Mouse (Mus musculus) midbrain, embryonic 12.5 days (tissue): ENCODE data around the gene Cyba. TPM values are rescaled to one million over a fixed set of nuclear protein-coding genes. Genes with fewer than 3 reads are reported as not detected.

ENCODE experiments used
- ATAC-seq: fragments of 200-750 bp; cut with Nextera tagmentation; 2 replicates; pipeline ENCODE4 v1.8.0; 2017; ENCODE audit warnings: low read depth, moderate TSS enrichment, moderate library complexity; ENCODE audit not compliant: low FRiP score
- H3K27ac ChIP-seq: fragments of 300-500 bp; sonication (generic); replicated peaks from 2 replicates; pipeline ENCODE4 v1.5.1; 2016; ENCODE audit warnings: mild to moderate bottlenecking
- H3K27me3 ChIP-seq: fragments of 300-500 bp; sonication (generic); 2 replicates; pipeline ENCODE4 v1.6.1; 2016; ENCODE audit warnings: mild to moderate bottlenecking
- H3K36me3 ChIP-seq: fragments of 300-500 bp; sonication (generic); 2 replicates; pipeline ENCODE4 v1.6.1; 2016
- H3K4me1 ChIP-seq: fragments of 300-500 bp; sonication (generic); 2 replicates; pipeline ENCODE4 v1.6.1; 2016
- H3K4me2 ChIP-seq: fragments of 300-500 bp; sonication (generic); replicated peaks from 2 replicates; pipeline ENCODE4 v1.6.1; 2016; ENCODE audit warnings: mild to moderate bottlenecking, moderate library complexity
- H3K4me3 ChIP-seq: fragments of 300-500 bp; sonication (generic); 2 replicates; pipeline ENCODE4 v1.5.1; 2016; ENCODE audit warnings: mild to moderate bottlenecking
- H3K9ac ChIP-seq: fragments of 300-500 bp; sonication (generic); replicated peaks from 2 replicates; pipeline ENCODE4 v1.6.1; 2016; ENCODE audit warnings: mild to moderate bottlenecking, moderate library complexity
- H3K9me3 ChIP-seq: fragments of 300-500 bp; sonication (generic); 2 replicates; pipeline ENCODE4 v1.6.1; 2016; ENCODE audit warnings: mild to moderate bottlenecking
- WGBS: fragments of 180-500 bp; shearing (Covaris S2); methylation state at CpG from one replicate; pipeline ENCODE4 v1.1.7; 2016; 5-methylcytosine and 5-hydroxymethylcytosine counted together
- polyA plus RNA-seq: library from polyadenylated mRNA; unstranded; fragments of >200 nt; fragmentation: Nextera tagmentation; extraction: Ambion mirVana; gene quantifications from 2 replicates; pipeline ENCODE4 v1.2.1, GENCODE M21; 2016

Cyba gene
- polyA plus RNA-seq, 1 experiment from 2014 or later: 63.7 TPM

DNA sequence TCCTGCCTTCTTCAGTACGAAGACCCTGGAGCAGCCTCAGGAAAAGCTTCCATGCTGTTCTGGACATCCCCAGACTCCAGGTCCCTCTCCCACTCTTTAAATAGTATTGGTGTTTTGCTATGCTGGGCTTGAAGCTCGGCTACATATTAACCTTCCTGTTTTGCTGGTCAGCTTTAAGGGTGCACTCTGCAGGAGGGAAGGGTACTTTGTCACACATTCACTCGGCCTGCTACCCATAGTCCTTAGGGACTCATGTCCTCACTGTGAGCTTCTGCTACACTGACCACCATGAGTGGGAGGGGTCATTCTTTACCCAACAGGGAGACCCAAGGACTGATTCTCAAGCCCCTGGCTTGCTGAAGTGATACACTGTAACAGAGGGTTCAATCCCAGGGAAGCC, 2.1 kb downstream of the Cyba start:
- H3K27ac ChIP-seq: no peak overlapping the region
- no peak for ATAC-seq
- H3K9me3 ChIP-seq: no peaks in the 10 kb centered on the region
- 86% methylated on average over 3 of the region's 3 CpGs for WGBS
- no peak overlapping the region for H3K9ac ChIP-seq
- H3K4me3 ChIP-seq: no peak overlapping the region
- peaks cover 9% of the 10 kb centered on the region for H3K27me3 ChIP-seq
- no peak overlapping the region for H3K4me2 ChIP-seq
- peaks cover 20% of the 10 kb centered on the region for H3K36me3 ChIP-seq
- peaks cover 16% of the 10 kb centered on the region for H3K4me1 ChIP-seq

DNA sequence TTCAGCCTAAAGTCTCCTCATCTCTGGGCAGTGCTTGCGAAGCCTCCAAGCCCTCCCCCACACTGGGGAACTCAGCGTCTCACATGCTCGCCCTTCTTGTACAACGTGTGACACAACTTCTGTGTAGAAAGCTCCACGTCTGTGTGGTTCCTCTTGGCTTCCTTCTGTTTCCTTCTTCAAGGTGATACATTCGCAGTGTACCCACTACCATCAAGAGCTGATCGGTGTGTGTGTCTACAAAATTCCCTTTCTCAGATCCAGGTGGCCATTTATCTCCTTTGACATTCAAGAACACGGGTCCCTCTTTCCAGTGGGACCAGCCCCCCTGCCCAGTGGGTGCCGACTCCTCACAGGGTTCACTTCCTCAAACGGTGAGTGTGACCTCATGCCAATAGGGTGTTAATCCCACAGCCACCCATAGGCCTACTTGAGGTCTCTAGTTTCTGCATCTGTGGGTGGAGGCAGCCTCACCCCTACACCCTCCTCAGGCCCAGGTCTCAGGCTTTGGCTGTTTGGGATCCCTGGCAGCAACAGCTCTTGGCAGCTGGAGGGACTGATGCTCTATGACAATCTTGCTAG, 2.6 kb downstream of the Cyba start:
- Histone ChIP-seq H3K4me2 (no peak overlapping the region), H3K4me3 (no peak overlapping the region), H3K9ac (no peak overlapping the region), H3K36me3 (peaks cover 15% of the 10 kb centered on the region), H3K27ac (no peak overlapping the region), H3K27me3 (peaks cover 9% of the 10 kb centered on the region), H3K9me3 (no peaks in the 10 kb centered on the region), H3K4me1 (peaks cover 16% of the 10 kb centered on the region)
- no peak for ATAC-seq
- WGBS: 83% methylated on average over 10 of the region's 10 CpGs

DNA sequence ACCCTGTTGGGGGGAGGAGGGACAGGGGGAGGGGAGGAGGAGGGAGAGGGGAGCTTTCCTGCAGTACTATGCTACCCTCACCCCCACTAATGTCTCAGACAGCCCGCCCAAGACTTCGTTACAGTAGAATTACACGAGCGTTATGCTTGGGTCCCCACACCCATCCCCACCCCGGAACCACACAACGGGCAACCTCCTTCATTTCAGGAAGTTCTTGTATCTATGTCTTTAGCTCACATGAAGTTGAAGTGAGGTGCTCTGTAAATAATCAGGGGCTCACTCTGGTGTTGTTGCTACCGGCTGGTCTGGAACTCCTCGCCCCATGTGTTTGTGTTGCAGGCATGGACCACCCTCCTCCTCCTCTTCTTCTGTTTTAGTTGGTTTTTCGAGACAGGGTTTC, 4.6 kb downstream of the Cyba start:
- H3K9ac ChIP-seq: no peak overlapping the region
- no peak for ATAC-seq
- WGBS: 92% methylated on average over 9 of the region's 9 CpGs
- no peak overlapping the region for H3K4me3 ChIP-seq
- H3K36me3 ChIP-seq: no peaks in the 10 kb centered on the region
- H3K27ac ChIP-seq: no peak overlapping the region
- H3K4me1 ChIP-seq: peaks cover 16% of the 10 kb centered on the region
- peaks cover 9% of the 10 kb centered on the region; the same call in 1 of the 2 replicates for H3K27me3 ChIP-seq
- no peak overlapping the region for H3K4me2 ChIP-seq
- no peaks in the 10 kb centered on the region for H3K9me3 ChIP-seq

DNA sequence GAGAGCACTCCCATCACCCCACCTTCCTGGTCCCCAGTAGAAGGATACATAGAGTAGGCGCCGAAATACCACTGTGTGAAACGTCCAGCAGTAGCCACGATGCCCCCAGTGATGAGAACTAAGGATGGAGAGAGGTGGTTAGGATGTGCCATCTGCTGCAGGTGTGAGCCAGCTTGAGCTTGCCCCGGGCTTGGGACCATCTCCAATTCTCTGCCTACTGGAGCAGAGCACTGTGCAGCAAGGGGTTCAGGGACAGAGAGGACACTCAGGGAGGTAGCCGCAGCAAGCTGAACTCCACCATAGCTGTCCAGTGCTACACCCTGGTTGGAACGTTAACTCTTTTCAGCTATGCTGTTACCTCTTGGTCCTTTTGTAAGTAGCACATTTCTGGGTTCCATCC, 5.1 kb downstream of the Cyba start:
- Histone ChIP-seq H3K36me3 (no peaks in the 10 kb centered on the region), H3K9me3 (no peaks in the 10 kb centered on the region), H3K4me2 (no peak overlapping the region), H3K27me3 (peaks cover 4% of the 10 kb centered on the region; the same call in 1 of the 2 replicates), H3K27ac (no peak overlapping the region), H3K9ac (no peak overlapping the region), H3K4me3 (no peak overlapping the region), H3K4me1 (peaks cover 10% of the 10 kb centered on the region)
- no peak for ATAC-seq
- WGBS: 94% methylated on average over 7 of the region's 7 CpGs

DNA sequence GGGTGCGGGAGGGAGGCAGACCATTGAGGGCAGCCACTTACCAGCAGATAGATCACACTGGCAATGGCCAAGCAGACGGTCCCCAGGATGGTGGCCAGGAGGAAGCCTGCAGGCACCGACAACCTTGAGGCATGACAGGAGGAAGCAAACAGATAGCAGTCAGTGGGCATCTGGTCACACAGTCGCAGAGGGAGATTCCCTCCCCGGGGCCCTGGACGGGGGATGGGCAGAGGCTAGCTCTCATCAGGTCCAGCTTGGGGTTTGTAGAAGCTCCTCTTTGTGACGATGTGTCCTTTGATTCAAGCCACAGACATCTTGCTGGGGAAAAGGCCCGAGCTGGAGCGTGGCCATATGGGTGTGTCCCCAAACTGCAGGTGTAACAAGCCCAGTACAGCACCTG, 6.6 kb downstream of the Cyba start:
- no peaks in the 10 kb centered on the region for H3K36me3 ChIP-seq
- H3K4me2 ChIP-seq: no peak overlapping the region
- H3K27me3 ChIP-seq: no peaks in the 10 kb centered on the region
- H3K4me3 ChIP-seq: no peak overlapping the region
- no peaks in the 10 kb centered on the region for H3K9me3 ChIP-seq
- WGBS: 80% methylated on average over 9 of the region's 9 CpGs
- H3K4me1 ChIP-seq: no peaks in the 10 kb centered on the region
- ATAC-seq: no peak
- no peak overlapping the region for H3K9ac ChIP-seq
- no peak overlapping the region for H3K27ac ChIP-seq

DNA sequence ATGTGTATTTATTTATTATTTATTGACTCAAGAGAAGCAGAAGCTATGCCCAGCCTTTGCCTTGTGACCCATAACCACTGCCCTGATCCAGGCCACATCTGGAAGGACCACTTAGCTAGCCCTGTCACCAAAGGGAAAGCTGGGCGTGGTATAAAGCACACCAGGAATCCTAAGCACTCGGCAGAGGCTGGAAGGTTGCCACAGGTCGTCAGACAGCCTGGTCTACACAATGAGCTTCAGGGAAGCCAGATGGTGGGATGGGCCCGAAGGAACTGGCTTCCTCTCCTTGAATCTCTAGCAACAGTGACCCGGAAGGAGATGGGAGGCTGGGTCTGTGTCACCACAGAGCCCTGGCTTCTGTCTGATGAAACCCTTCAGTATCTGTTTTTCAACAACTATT, 9.1 kb downstream of the Cyba start:
- H3K4me3 ChIP-seq: no peak overlapping the region
- H3K27me3 ChIP-seq: no peaks in the 10 kb centered on the region
- 75% methylated on average over 5 of the region's 5 CpGs for WGBS
- no peak overlapping the region for H3K9ac ChIP-seq
- H3K27ac ChIP-seq: no peak overlapping the region
- no peak for ATAC-seq
- H3K4me2 ChIP-seq: no peak overlapping the region
- peaks cover 10% of the 10 kb centered on the region for H3K36me3 ChIP-seq
- no peaks in the 10 kb centered on the region for H3K9me3 ChIP-seq
- H3K4me1 ChIP-seq: no peaks in the 10 kb centered on the region

DNA sequence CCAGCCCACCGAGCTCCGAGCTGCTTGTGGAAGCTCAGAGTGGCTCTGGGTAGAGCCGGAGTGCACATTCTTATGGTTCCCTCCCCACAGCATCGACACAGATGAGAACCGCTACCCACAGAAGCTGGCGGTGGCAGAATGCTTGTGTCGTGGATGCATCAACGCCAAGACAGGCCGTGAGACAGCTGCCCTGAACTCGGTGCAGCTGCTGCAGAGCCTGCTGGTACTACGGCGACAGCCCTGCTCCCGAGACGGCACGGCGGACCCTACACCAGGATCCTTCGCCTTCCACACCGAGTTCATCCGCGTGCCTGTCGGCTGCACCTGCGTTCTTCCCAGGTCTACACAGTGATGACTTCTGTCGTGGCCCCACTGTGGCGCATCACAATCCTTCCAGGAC, 9.5 kb downstream of the Cyba start:
- Histone ChIP-seq H3K27ac (no peak overlapping the region), H3K9ac (no peak overlapping the region), H3K4me2 (no peak overlapping the region), H3K36me3 (peaks cover 15% of the 10 kb centered on the region), H3K4me3 (no peak overlapping the region), H3K27me3 (no peaks in the 10 kb centered on the region), H3K4me1 (no peaks in the 10 kb centered on the region), H3K9me3 (no peaks in the 10 kb centered on the region)
- ATAC-seq: no peak
- WGBS: 90% methylated on average over 24 of the region's 24 CpGs

DNA sequence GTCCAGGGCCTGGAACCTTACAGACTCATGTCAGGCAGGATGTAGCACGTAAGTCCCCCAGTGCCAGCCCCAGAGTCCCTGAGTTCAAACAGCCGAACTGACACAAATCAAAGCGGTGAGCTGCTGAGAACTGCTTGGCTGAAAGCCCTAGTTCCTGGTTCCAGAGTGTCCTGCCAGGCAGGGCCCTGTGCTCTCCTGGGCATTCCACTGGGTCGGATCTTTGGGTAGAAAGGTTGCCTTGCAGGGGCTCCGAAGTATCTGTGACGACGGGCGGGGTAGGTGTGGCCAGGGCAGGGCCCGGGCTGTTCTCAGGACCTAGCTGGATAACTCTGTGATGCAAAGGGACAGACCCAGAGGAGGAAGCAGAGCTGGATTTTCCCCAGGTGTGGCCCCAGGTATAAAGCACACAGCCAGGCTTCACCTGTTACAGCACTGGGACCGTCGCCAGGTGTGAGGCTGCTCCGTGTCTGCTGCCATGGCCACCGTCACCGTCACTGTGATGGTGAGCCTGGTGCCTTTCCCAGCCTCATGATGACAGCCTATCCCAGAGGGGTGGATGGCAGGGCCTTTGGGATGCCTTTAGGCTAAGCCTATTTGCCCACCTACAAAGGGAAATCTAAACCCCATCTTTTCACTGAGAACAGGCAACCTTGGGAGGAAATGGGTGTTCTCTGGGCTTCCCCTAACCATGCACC, 11.2 kb downstream of the Cyba start, which contains the start of gene Il17c:
Gene Il17c, plus strand, starts transcription at position 645 of the 695 bp plus-strand sequence.
- H3K27ac ChIP-seq: no peak within 1 kb of the TSS
- no peak within 1 kb of the TSS for H3K4me2 ChIP-seq
- H3K4me3 ChIP-seq: no peak within 1 kb of the TSS
- H3K9me3 ChIP-seq: no peaks in the 10 kb centered on the region
- no peaks in the 10 kb centered on the region for H3K27me3 ChIP-seq
- 86% methylated on average over 14 of the region's 14 CpGs for WGBS
- no peak for ATAC-seq
- peaks cover 30% of the 10 kb centered on the region for H3K36me3 ChIP-seq
- no peak within 1 kb of the TSS for H3K9ac ChIP-seq
- H3K4me1 ChIP-seq: no peaks in the 10 kb centered on the region

DNA sequence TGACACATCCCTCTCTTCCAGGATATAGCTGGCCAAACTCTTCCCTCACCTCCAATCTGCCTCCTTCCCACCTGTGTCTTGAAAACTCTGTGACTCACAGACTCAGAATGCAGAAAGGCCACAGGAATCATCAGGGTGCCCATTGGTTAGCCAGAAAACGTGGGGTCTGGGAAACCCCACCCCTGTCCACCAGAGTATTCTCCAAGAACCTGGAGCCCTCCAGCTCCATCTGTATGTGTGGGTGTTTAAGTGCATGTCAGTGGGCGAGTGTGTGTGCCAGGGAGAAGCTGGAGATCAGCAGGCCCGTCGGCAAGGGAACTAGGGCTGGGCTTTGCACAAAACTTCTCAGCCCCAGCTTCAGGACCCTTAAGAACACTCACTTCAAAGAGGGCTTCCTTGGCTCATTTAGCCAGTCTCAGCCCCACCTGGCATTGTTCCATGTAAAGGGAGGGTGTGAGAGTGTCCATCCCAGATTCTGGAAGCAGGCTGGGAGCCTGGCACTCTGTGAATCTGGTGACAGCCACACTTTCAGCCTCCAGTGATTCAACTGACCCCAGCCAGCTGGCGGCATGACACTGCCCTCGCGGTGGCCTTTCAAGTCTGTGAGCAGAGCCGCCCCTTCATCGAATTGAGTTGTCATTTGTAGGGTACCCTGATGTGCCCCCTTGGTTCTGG, 12.7 kb downstream of the Cyba start:
- 76% methylated on average over 9 of the region's 9 CpGs for WGBS

DNA sequence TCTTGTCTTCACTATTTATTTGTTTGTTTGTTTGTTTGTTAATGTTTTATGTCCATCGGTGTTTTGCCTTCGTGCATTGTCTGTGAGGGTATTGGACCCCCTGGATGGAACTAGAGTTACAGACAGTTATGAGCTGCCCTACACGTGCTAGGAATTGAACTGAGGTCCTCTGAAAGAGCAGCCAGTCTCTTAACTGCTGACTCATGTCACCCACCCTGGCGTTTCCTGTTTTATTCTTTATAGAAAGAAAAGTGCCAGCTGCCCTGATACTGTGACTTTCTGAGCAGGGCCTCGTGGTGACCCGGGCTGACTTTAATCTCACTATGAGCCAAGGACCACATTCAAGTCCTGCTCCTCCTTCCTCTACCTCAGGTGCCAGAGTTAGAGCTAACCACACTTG, 17.2 kb downstream of the Cyba start:
- H3K4me2 ChIP-seq: no peak overlapping the region
- no peak overlapping the region for H3K4me3 ChIP-seq
- H3K9me3 ChIP-seq: no peaks in the 10 kb centered on the region
- 95% methylated on average over 6 of the region's 6 CpGs for WGBS
- H3K4me1 ChIP-seq: no peaks in the 10 kb centered on the region
- peaks cover 90% of the 10 kb centered on the region for H3K36me3 ChIP-seq
- H3K27ac ChIP-seq: no peak overlapping the region
- H3K9ac ChIP-seq: no peak overlapping the region
- no peaks in the 10 kb centered on the region for H3K27me3 ChIP-seq
- ATAC-seq: no peak

More for the DNA sequence above, 12.7 kb downstream of the Cyba start:
- Histone ChIP-seq H3K9ac (no peak overlapping the region), H3K9me3 (no peaks in the 10 kb centered on the region), H3K27ac (no peak overlapping the region), H3K4me3 (no peak overlapping the region), H3K36me3 (peaks cover 45% of the 10 kb centered on the region), H3K4me2 (no peak overlapping the region), H3K4me1 (no peaks in the 10 kb centered on the region), H3K27me3 (no peaks in the 10 kb centered on the region)
- no peak for ATAC-seq

DNA sequence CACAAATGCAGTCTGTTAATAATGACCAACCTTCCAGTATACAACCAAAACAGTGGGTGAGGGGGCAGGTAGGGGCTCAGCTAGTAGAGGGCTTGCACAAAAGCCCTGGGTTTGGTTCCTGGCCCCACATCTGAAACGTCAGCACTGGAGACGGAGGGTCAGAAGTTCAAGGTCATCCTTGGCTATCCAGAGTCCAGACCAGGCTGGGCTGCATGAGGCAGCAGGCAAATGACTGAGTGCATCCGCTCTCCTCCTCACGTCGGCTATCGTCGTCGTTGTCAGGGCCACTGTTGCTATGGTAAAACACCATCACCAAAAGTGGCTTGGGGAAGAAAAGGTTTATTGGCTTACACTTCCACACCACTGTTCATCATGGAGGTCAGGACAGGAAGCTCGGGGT, 18.4 kb downstream of the Cyba start:
- H3K36me3 ChIP-seq: peaks cover 98% of the 10 kb centered on the region
- H3K9me3 ChIP-seq: no peaks in the 10 kb centered on the region
- 87% methylated on average over 9 of the region's 9 CpGs for WGBS
- no peak overlapping the region for H3K9ac ChIP-seq
- H3K4me1 ChIP-seq: no peaks in the 10 kb centered on the region
- no peak overlapping the region for H3K4me2 ChIP-seq
- H3K4me3 ChIP-seq: no peak overlapping the region
- no peak for ATAC-seq
- no peaks in the 10 kb centered on the region for H3K27me3 ChIP-seq
- no peak overlapping the region for H3K27ac ChIP-seq

DNA sequence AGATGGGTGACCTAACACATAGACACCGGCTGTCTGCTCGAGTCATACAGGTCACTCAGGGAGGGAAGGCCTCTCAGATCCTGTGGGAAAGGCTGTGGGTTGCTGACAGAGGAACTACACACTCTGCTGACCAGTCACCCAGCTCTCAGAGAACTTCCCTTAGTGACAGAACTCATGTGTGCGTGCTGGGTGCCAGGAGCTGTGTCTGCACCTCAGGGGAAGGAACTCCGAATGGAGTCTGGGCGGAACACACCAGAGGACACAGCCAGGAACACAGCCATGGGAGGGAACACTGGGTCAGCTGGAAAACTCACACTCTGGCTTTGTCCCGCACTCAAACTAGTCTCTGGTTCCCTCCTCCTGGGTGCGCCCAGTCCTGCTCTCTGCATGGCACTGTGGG, 25.1 kb downstream of the Cyba start:
- no peaks in the 10 kb centered on the region for H3K27me3 ChIP-seq
- peaks cover 99% of the 10 kb centered on the region for H3K36me3 ChIP-seq
- no peak overlapping the region for H3K9ac ChIP-seq
- no peak overlapping the region for H3K4me3 ChIP-seq
- no peak overlapping the region for H3K4me2 ChIP-seq
- ATAC-seq: no peak
- no peaks in the 10 kb centered on the region for H3K4me1 ChIP-seq
- no peak overlapping the region for H3K27ac ChIP-seq
- H3K9me3 ChIP-seq: no peaks in the 10 kb centered on the region
- 97% methylated on average over 7 of the region's 7 CpGs for WGBS
